Mouse (Mus musculus) CD8-positive naive resting alpha-beta T cell, adult 2 months (primary cell): ENCODE results near the gene Ap3b1.

Experiments
- DNase-seq, 2 experiments: peaks; one replicate each; pipeline ENCODE4 v3.0.0; 2022; ENCODE audit warnings: low read depth in 2 of 2, low spot score in 2 of 2

Gene Ap3b1

DNA sequence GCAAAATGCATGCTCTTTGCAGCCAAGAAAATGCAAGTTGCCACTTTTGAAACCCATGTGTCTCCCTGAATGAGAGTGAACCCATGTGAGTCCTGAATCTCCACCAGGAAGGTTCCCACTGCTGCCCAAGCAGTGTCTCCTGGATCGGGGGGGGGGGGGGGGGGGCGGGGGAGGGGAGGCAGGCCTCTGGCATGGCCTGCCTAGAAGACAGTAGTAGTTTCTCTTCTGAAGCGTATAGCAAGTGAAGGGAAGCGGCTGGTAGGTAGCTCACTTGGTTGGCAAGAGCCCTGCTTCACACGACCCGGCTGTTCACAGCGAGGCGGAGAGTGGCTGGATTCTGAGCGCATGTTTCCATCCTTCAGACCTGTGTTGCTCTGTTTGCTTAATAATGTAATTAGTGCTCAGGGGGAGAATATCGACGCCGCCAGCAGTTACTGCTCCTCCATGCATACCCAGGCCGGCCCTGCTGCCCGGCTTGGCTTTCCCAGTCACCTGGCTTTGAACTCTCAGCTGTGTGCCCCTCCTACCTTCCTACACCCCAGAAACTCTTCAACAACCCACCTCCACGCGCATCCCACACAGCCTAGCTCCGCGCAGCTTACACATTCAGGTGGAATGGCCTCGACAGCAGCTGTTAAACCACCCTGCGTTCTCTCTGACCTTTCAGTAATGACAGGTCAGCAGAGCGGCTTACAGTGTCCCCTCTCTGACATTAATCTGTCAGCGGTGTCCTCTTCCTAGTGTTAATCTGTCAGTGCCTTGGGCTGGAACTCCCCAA, 217.8 kb downstream of the Ap3b1 start:
- no peak for DNase-seq

DNA sequence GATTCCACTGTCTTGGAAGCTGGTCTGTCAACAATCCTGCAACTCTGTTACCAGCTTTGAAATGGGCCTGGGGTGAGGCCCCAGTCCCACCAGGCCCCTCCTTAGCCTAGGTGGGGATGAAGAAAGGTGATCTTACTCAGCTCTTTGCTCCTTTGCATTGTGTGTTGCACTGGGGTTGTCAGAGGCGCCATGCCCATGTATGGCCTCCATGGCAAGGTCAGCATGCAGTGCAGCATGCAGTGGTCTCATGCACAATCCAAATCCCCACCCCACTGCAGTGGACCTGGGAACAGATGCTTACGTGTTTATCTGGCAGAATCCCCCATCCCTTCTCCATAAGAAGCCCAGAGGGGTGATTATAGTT, 218.4 kb downstream of the Ap3b1 start:
- DNase-seq = no peak

GRCm38 (mm10) chr13:94595289-94595688, 236.5 kb downstream of the Ap3b1 start:
- DNase-seq = no peak

GRCm38 (mm10) chr13:94595701-94596361, 237.1 kb downstream of the Ap3b1 start:
- no peak for DNase-seq

GRCm38 (mm10) chr13:94596386-94597033, 237.8 kb downstream of the Ap3b1 start:
- DNase-seq = no peak

- DNase-seq = no peak
Measured at GRCm38 (mm10) chr13:94599718-94600117, 241.0 kb downstream of the Ap3b1 start.

DNA sequence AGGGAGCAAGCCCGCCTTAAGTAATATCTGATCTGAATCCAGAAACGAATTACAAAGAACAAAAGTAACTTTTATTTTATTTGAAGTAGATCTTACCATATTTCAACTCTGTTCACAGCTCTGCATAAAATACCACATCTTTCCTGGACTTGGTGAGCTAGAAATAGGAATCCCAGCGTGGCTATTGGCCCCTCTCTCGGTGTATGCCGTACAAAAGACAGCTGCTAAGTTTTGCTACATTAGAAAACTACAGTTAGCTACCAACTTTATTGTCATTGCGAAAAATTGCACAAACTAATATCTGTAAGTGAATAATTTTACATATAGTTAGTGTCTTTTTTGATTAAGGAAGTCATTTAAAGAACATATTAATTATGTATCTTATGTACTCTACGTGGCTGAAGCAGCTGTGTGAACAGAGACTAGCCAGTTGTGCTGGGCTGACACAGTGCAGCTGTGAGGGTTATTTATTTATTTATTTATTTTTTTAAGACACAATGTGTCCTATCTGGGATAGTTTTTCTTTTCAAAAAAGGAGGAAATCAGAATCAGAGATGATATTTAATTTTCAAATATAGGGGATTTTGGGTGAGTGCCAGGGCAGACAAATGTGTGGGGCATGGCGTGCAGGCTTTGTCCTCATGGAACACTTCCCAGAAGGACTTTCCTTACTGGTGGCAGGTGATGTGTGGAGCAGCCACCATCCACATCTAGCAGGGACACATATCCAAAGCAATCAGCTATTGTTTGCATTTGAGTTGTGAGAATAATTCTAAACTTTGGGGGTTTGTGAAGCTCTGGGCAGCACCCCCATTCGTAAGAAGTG, 248.5 kb downstream of the Ap3b1 start:
- no peak for DNase-seq

GRCm38 (mm10) chr13:94607861-94608223, 249.1 kb downstream of the Ap3b1 start:
- no peak for DNase-seq

DNA sequence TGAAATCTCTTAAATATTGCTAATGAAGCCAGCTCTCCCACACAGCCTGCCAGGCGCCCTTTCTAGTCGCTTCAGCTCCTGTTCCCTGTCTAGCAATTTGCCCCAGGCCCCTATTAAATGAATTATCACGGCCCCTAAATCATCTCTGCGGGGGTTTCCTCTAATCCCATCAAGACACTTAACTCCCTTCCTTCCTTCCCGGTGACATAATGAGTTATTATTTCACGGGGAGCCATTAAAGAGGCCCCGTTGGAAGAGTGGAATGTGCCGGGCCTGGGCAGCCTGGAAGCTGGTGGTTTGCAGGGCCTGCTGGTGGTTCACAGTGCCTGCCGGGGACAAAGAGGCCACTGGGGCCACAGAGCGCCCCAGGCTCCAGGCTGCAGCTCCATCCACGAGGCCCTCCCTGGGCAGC, 249.7 kb downstream of the Ap3b1 start:
- DNase-seq = no peak

DNA sequence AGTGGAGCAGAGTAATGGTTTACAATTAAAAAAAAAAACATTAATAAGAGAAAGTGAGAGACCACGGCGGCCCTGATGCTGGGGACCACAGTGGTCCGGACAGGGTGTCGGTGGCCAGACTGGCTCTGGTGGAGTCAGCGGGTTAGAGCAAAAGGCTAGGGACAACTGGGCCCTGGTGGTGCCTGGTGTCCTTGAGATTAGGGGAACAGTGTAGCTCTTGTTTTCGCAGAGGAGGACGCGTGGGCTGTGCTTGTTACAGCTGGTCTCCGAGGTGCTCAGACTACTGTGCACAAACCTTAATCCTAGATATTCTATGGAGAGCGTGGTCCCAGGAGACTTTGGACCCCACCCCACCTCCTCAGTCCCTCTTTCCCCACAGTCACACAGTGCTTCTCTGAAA, 250.2 kb downstream of the Ap3b1 start:
- no peak for DNase-seq
